Mouse (Mus musculus) adrenal gland, adult (tissue): ENCODE results near the gene 4930516K23Rik.

Experiments
- DNase-seq, 2 experiments: peaks; one replicate each; pipeline ENCODE4 v3.0.0; 2022 to 2023; ENCODE audit warnings: low spot score in 1 of 2; ENCODE audit not compliant: inconsistent age in 2 of 2

4930516K23Rik gene

GRCm38 (mm10) chr7:104061345-104061744, at the start of gene 4930516K23Rik:
Gene 4930516K23Rik (minus strand): TSS chr7:104061445.
- no peak for DNase-seq

GRCm38 (mm10) chr7:104104757-104104972, 43.4 kb upstream of the 4930516K23Rik start, which contains the start of gene Olfr646:
Gene Olfr646 (plus strand): TSS chr7:104104873.
- no peak for DNase-seq

- no peak for DNase-seq
Measured at GRCm38 (mm10) chr7:104103913-104104756, 42.9 kb upstream of the 4930516K23Rik start.

GRCm38 (mm10) chr7:104085365-104085764, 24.1 kb upstream of the 4930516K23Rik start, which contains the start of gene Olfr645:
Gene Olfr645 (minus strand): TSS chr7:104085465.
- DNase-seq = no peak

GRCm38 (mm10) chr7:104071769-104072168, 10.5 kb upstream of the 4930516K23Rik start, which contains the start of gene Olfr644:
Gene Olfr644 (minus strand): TSS chr7:104071869.
- DNase-seq = no peak

GRCm38 (mm10) chr7:104059215-104059614, 2.0 kb downstream of the 4930516K23Rik start:
- no peak for DNase-seq

- DNase-seq = no peak
Measured at GRCm38 (mm10) chr7:104052566-104052965, 8.7 kb downstream of the 4930516K23Rik start, which contains the start of gene Olfr642. Gene Olfr642 (minus strand): TSS chr7:104052666.

- DNase-seq = no peak
Measured at GRCm38 (mm10) chr7:104050745-104051144, 10.5 kb downstream of the 4930516K23Rik start.

- DNase-seq = no peak
Measured at GRCm38 (mm10) chr7:104035145-104035544, 26.1 kb downstream of the 4930516K23Rik start, which contains the start of gene Olfr641. Gene Olfr641 (plus strand): TSS chr7:104035445.

- DNase-seq = no peak
Measured at GRCm38 (mm10) chr7:104026978-104027377, 34.3 kb downstream of the 4930516K23Rik start.

- DNase-seq = no peak
Measured at GRCm38 (mm10) chr7:104025473-104025872, 35.8 kb downstream of the 4930516K23Rik start, which contains the start of gene Olfr640. Gene Olfr640 (minus strand): TSS chr7:104025573.

- no peak for DNase-seq
Measured at GRCm38 (mm10) chr7:104021651-104022050, 39.6 kb downstream of the 4930516K23Rik start.

- DNase-seq = no peak
Measured at GRCm38 (mm10) chr7:104018953-104019352, 42.3 kb downstream of the 4930516K23Rik start.

- no peak for DNase-seq
Measured at GRCm38 (mm10) chr7:104017203-104017602, 44.0 kb downstream of the 4930516K23Rik start, which contains the start of gene Olfr639. Gene Olfr639 (minus strand): TSS chr7:104017303.
